Mouse (Mus musculus): ENCODE data around the gene Scmh1. TPM values are rescaled to one million over a fixed set of nuclear protein-coding genes. Genes with fewer than 3 reads are reported as not detected.
"Not testable (repeated sequence)": the region's sequence is repeated elsewhere in the genome, so short reads cannot be mapped to it uniquely, and the experiment has no call there.

Gene Scmh1
- 10 to 100 TPM; 60.9 to 62.2 TPM for total RNA-seq (2021)
- long read RNA-seq, experiment 1, partial matches to known transcripts = 2 of 6 reads
- long read RNA-seq, experiment 1, other reads (novel, unspliced or antisense) = 3 of 6 reads
- long read RNA-seq, experiment 2, transcript Scmh1-214 (2 exons, 1,776 nt) = major isoform, 5 of 21 reads
- long read RNA-seq, experiment 2, partial matches to known transcripts = 4 of 21 reads
- long read RNA-seq, experiment 2, other reads (novel, unspliced or antisense) = 10 of 21 reads

DNA sequence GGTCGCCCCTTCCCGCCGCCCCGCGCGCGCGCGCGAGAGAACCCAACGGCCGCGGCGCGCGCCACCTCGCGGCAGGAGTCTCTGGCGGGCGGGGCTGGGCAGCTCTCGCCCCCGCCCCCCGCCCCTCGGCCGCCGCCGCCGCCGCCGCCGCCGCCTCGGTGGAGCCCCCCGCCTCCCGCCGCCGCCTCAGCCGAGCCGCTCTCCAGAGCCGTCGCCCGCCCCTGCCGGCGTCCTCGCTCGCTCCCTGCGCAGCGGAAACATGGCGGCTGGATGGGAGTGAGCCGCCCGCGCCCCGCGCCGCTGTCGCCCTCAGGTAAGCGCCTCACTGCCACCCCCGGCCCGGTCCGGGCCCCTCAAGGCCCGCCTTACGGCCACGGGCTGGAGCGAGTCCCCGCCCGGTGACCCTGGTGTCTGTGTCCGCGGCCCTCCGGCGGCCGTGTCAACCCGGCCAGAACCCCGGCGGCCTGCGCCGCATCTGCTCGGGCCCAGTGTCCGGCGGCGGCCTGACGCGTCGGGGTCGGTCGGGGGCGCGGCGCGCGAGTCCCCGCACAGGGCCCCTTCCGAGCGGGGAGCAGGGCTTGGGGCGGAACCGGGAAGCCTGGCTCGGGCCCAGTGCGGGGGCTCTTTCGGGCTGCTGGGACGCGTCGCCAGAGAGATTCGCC lies at the start of gene Scmh1:
TSS of gene Scmh1 (plus strand) at position 138 of the 662 bp plus-strand sequence.
- DNase-seq (ENCODE audit: low spot score in 2 of 2) = peak; percentile 40

DNA sequence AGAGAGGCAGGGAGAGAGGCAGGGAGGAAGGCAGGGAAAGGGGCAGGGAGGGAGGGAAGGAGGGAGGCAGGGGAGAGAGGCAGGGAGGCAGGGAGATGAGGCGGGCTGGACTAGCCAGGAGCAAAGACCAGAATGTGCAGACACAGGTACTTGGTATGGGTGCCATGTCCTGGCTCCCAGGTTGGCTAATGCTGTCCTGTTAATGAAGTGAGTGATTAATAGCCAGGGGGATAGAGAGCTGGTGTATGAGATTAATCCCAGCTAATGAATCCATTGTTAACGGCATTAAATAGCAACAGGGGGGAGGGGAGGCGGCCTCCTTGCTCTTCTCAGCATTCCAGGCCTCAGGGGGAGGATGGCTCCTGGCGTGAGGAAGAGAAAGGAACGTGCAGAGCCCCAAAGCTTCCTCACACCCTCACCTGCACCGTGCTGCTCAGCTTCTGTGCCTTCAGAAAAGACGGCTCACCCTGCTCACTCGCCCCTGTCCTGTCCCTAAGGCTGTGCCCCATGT lies 45.0 kb upstream of the Scmh1 start:
- DNase-seq (ENCODE audit: low spot score in 2 of 2) = no peak

DNA sequence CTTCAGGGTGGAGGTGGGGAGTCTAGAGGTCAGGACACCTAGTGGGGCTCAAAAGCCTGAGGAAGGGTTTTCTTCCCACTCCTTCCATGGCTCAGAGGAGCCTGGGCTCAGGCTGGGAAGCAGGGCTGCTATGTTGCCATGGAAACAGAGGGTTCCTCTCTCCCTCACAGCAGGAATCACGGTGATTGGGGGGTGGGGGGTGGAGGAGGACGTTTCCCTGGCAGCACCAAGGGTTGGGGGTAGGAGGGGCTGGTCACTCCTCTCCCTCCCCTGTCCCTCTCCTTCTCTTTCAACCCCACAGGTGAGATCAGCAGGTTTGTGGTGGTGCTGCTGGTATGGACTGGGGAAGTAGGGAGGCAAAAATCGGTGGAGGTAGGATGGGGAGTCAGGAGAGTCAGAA lies 40.4 kb upstream of the Scmh1 start:
- DNase-seq (ENCODE audit: low spot score in 2 of 2) = no peak

DNA sequence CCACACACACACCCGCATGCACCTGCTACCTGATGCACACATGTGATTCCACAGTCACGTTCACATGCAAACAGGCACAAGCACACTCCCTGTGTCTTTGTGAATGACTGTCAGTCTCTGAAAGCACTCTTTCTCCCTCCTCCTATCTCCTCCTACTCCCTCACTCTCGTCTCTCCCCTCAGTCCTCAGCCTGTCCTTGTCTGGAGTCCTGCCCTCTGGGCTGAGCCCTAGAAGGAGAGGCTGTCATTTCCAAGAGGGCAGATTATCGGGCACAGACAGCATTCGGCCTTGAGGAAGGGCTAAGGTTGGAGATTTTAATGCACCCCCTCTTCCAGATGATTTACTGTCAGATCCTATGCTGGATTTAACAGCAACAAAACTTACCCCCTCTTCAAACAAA lies 39.6 kb upstream of the Scmh1 start:
- no peak for DNase-seq (ENCODE audit: low spot score in 2 of 2)

DNA sequence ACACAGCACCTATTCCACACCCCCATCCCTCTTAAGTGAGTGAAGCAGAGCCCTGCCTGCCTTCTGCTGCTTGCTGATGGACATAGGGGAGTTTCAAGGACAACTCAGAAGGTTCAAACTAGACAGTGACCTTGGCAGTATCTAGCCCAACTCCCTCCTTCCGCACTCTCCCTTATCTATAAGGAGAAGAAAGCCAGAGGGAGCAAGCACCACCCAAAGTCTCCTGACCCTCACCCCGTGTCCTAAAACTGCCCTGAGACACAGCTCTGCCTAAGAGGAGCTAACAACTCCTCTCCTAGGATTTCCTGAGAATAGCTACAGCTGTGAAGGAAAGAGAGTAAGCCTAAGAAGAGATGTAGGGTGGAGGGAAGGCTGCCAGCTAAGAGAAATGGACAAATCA lies 37.0 kb upstream of the Scmh1 start:
- DNase-seq (ENCODE audit: low spot score in 2 of 2) = no peak

DNA sequence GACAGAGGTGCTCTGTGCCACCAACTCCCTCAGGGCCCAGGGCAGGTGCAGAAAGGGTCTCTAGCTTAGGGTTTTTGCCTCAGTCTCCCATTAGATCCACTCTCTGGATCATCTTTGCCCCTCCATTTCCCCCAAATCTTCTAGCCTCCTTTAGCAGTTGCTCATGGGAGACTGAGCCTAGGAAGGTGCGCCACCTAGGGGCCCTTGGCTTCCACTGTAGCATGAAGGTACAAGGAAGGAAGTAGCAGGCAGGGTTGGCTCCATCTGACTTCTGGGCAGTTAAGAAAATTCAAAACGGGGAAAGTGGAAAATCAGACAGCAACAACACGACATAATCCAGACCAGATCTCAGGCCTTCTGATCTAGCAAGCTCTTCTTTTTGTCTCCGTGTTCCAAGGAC lies 36.4 kb upstream of the Scmh1 start:
- DNase-seq (ENCODE audit: low spot score in 2 of 2) = peak; percentile 39 to 41

DNA sequence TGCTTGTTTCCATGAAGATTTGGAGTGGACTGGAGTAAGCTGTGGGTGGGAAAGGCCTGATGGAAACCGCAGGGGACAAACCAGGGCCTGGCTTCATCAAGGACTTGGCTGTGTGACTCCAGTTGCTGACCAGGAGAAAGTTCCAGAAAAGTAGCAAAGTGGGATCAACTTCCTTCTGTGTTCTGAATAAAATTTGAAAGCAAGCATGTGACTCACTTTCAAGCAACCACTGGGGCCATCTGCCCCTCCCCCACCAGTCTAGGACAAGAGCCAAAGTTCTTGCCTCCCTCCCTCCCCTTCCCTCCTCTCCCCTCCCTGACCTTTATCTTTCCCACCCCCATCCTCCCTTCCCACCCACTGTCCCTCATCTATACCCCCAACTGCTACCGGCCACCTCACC lies 35.9 kb upstream of the Scmh1 start:
- no peak for DNase-seq (ENCODE audit: low spot score in 2 of 2)

DNA sequence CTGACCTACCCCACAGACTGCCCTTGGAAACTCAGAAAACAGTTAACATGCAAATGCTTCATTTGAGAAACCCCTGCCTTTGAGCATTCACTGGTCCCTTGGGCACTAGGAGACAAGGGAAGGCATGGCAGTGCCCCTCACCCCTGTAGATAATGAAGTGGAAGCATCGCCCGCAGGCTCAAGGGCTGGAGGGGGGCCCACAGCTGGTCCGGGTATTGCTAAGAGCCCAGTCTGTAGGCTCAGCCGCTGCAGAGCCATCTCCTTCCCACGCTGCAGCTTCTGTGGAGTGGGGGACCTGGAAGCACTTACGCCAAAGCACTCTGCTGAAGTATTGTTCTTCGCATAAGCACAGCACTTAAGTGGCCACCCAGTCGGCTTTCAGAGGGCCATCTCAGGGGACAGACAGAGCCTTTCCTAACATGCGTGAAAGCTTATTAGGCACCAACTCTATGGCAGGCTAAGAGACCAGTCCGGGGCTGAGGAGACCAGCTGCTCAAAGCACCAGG lies 35.2 kb upstream of the Scmh1 start:
- no peak for DNase-seq (ENCODE audit: low spot score in 2 of 2)

DNA sequence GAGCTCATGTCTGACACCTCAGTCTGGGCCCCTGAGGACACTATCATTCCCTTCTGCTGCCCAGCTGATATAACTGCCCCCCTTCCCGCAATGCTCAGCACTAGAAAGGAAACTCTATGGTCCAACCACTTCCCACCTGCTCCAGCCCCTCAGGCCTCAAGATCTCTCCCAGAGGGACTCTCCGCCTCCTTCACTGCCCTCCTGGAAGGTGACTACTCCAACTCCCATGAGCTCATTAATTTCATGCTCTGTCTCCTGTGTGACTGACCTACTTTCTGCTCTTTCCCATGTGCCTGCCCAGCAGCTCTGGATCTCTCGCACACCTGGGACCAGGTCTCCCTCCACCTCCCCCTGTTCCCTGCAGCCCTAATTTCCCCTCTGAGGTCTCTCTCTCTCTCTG lies 32.2 kb upstream of the Scmh1 start:
- no peak for DNase-seq (ENCODE audit: low spot score in 2 of 2)

DNA sequence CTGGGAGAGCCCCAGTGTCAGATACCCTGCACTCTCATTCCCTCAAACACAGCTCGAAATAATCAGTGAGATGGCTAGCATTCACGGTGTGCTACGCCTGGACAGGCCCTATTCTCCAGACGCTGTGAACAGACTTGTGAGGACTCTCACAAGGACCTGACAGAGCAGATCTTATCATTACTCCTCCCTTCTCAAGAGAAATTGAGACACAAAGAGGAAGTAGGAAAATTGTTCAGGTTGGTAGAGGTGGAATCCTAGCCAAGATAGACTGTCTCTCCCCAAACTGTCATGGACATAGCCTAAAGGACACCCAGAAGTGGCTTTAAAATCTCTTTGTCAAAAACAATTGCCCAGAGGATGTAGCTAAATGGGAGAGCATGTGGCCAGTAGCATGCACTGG lies 31.3 kb upstream of the Scmh1 start:
- no peak for DNase-seq (ENCODE audit: low spot score in 2 of 2)

DNA sequence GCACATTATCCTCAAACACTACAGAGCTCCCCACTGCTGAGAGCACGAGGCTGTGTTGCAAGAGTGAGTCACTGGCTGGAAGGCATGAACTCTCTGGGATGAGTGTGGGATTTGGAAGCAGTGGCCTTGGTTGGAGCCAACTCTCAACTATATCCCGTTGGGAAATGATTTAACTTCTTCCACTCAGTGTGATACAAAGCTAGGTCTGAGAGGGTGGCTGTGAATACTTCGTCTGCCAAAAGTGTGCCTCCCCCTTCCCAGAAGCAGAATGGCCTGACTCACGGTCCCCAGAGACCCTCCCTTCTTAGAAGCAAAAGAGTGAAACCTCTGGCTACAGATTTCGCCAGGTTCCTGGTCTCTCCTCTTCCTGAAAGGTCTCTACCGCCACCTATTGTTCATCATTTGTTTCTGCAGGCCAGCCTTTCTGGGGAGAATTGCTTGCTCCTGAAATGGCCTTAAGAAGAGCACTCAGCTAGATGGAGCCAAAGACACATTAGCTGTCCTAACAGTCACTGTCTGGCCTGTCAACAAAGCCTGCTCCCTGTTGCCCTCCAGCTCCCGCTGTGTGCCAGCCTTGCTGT lies 24.2 kb upstream of the Scmh1 start:
- DNase-seq (ENCODE audit: low spot score in 2 of 2) = peak in 1 of 2 experiments; percentile 43

DNA sequence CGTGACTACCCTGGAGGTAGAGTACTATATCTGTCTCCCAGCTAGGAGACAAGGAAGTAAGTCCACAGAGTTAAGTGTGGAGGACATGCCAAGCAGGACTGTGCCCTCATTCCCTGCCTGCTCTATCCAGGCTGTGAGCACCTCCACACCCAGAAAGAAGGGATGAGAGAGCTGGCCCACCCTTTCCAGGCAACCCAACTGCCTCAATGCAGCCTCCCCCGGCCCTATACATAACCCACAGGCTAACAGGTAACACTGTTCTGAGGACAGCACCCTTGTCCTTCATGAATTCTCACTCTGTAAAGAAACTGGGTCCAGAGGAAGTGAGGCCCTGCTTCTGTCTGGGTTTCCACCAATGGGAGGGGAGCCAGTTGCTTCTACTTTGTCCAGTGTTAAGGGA lies 19.6 kb upstream of the Scmh1 start:
- DNase-seq (ENCODE audit: low spot score in 2 of 2) = no peak

DNA sequence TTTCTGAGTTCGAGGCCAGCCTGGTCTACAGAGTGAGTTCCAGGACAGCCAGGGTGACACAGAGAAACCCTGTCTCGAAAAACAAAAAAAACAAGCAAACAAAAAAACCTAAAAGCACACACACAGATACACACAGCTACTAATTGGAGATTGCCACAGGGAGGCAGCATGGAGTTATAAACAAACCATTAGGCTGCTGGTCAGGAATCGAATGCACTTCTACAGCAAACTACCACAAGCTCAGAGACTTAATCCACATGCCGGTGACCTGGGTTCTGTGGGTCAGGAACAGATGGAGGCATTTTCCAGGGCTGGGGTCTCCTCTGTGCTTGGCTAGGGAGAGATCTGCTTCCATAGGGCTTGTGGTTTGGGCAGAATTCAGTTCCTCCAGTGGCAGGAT lies 17.6 kb upstream of the Scmh1 start:
- no peak for DNase-seq (ENCODE audit: low spot score in 2 of 2)

DNA sequence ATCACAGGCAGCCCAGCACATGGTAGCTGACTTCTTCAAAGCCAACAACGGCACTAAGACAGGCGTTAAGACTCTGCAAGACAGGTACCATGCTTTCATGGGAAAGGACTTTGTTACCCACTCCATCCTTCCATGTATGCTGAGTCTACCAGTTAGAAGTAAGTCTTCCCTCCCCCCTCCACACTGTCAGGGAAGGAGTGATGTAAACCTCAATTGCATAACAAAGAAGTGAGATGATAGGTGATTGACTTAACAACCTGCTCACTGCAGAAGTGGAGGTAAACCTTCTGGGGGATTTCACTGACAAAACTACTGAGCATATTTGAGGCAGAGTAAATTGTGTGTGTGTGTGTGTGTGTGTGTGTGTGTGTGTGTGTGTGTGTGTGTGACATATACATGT lies 17.1 kb upstream of the Scmh1 start:
- DNase-seq (ENCODE audit: low spot score in 2 of 2) = no peak

DNA sequence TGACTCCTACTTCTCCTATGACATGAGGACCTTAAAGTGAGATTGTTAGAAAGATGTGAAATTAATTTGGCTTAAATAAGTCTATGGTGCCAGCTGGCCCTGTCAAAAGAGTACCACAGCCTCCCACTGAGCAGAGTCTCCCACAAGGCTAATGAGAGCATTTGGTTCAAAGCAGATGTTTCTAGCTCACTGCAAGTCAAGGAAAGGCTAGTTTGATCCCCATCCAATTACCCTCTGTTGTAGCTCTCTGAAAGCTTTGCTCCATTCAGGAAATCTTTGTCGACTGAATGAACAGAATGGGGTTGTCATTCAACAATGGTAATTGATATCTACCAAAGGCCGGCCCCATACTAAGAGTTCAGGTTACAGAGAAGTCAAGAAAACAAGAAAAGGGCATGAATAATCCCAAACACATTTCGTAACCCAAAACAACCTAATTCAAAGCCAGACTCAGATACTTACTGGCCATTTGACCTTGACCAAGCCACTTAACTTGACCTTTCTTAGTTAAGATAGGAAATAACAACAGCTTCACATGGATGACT lies 16.0 kb upstream of the Scmh1 start:
- DNase-seq (ENCODE audit: low spot score in 2 of 2) = no peak

DNA sequence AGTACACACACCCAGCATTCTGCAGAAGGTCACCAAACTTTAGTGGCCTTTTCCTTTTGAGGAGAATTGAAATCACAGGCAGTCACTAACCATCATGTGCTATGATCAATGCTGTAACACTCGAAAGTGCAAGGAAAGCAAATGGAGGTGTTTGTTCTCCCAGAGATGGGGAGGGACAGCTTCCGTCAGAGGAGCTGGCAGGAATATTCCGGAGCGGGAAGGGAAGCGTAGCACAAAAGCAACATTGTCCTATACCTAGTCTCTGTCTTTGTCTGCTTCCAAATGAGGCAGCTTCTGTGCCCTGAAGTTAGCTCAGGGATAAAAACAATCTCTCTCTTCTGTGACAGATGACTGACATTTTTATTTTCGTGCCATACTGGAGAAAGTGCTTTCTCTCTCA lies 15.5 kb upstream of the Scmh1 start:
- DNase-seq (ENCODE audit: low spot score in 2 of 2) = no peak

DNA sequence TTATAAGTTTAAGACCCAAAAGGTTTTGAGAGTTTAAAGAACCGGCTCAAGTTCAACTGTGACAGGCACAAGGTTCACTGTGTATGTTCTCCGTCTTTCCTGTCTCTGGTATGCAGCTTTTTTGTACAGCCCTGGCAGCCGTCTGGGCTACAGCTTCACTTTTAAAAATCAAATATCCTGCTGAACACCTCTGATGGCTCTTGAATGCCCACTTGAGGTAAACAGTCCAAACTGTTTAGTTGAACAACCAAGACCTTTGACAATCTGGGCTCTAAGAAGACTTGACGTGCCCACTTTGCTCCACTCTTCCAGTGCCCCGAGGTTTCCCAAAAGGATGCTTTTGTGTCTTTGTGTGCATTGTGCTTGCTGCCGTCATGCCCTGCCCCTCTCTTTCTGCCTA lies 13.5 kb upstream of the Scmh1 start:
- no peak for DNase-seq (ENCODE audit: low spot score in 2 of 2)

DNA sequence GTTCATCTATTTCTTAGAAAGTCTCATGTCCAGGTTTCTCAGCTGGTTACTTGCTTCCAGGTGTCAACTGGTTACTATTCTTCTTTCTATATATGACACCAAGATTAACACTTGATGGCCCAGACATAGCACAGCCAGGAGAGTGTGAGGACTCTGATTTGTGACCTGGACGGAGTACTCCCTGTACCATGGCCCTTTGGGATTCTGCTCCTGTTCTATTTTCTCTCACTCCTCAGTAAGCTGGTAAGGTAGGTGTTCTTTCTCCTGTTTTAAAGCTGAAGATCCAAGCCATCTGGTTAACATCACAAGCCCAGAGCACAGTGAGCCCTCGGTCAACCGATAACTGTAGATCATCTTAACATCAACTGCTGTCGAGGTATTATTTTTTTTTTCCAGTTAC lies 12.7 kb upstream of the Scmh1 start:
- no peak for DNase-seq (ENCODE audit: low spot score in 2 of 2)

DNA sequence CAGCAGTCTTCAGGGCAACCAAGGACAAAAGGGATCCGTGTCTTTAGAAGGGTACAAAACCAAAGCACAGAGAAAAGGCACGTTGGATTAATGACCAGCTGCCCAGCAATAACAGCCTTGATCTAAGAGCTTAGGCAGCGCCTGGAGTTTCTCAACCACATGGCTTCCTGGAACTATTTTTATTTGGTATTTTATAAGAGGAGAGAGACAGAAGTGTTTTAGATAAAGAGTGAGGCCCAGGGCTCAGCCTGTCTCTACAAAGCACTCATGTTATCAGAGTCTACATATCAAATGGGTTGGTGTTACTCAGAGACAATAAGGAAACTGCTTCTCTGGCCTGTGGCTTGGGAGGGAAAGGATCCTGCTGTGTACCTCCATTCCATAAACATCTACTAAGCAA lies 12.3 kb upstream of the Scmh1 start:
- no peak for DNase-seq (ENCODE audit: low spot score in 2 of 2)

DNA sequence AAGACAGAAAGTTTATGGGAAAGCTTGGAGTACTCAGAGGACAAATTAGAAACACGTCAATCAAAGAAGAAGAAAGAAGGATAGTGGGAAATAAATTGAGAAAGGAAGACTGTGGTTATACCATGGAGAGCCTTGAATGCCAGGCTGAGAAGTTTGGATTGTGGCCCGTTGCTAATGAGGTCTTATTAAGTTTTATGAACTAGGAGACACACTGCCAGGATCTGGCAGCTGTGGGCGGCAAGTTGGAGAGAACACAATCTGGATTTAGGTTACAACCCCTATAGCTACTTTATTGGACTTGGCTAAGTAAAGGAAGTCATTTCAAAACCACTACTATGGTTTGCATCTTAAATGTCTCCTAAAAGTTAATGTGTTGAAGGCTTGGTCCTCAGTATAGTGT lies 4.8 kb upstream of the Scmh1 start:
- DNase-seq (ENCODE audit: low spot score in 2 of 2) = no peak

DNA sequence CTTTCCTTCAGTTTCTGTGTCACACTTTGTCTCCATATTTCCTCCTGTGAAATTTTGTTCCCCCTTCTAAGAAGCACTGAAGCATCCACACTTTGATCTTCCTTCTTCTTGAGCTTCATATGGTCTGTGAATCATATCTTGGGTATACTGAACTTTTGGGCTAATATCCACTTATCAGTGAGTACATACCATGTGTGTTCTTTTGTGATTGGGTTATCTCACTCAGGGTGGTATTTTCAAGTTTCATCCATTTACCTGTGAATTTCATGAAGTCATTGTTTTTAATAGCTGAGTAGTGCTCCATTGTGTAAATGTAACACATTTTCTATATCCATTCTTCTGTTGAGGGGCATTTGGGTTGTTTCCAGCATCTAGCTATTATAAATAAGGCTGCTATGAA lies 3.0 kb upstream of the Scmh1 start:
- not testable (repeated sequence) for DNase-seq (ENCODE audit: low spot score in 2 of 2)

DNA sequence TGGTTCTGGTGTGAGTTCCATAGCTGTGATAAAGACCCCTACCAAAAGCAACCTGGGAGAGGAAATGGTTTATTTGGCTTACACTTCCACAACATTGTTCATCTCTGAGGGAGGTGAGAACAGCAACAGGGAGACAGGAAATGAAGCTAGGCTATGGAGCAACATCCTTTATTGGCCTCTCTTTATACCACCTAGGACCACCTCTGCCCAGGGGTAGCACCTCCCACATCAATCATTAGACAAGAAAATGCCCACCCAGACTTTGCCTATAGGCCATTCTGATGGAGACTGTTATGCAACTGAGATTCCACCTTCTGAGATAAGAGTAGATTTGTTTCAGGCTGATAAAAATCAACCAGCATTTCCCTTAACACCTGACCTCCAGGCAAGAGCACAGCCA lies 834 bp upstream of the Scmh1 start:
- DNase-seq (ENCODE audit: low spot score in 2 of 2) = no peak

Measured in adrenal gland, postnatal 4 days (tissue).